Mouse (Mus musculus) hindbrain, postnatal 0 days (tissue): ENCODE measurements at regions not wholly inside any gene's neighbourhood (a gene's known extent, or its start where the extent isn't known, plus 50 kb on each side); places are given as distances from the start of the nearest gene placed in this dataset.
"Not testable (repeated sequence)": the region's sequence is repeated elsewhere in the genome, so short reads cannot be mapped to it uniquely, and the experiment has no call there.

Experiments used
- ATAC-seq: fragments of 200-750 bp; cut with Nextera tagmentation; 2 replicates; pipeline ENCODE4 v1.8.0; 2017; ENCODE audit warnings: mild to moderate bottlenecking, moderate TSS enrichment, moderate library complexity
- DNase-seq: peaks from one replicate; pipeline ENCODE4 v3.0.0-alpha.2; 2015; ENCODE audit warnings: low spot score
- H3K27ac ChIP-seq: fragments of 300-500 bp; sonication (generic); 2 replicates; pipeline ENCODE4 v1.5.1; 2014; ENCODE audit warnings: mild to moderate bottlenecking
- H3K27me3 ChIP-seq: fragments of 300-500 bp; sonication (generic); 2 replicates; pipeline ENCODE4 v1.6.1; 2014; ENCODE audit warnings: low read length, mixed read lengths; ENCODE audit not compliant: insufficient read depth
- H3K36me3 ChIP-seq: fragments of 300-500 bp; sonication (generic); 2 replicates; pipeline ENCODE4 v1.6.1; 2014; ENCODE audit warnings: low read length, mixed read lengths; ENCODE audit not compliant: insufficient read depth
- H3K4me1 ChIP-seq: fragments of 300-500 bp; sonication (generic); 2 replicates; pipeline ENCODE4 v1.6.1; 2014; ENCODE audit warnings: antibody characterized with exemption, low read length, mixed read lengths; ENCODE audit not compliant: insufficient read depth
- H3K4me2 ChIP-seq: fragments of 300-500 bp; sonication (generic); 2 replicates; pipeline ENCODE4 v1.6.1; 2014; ENCODE audit warnings: low read depth, mild to moderate bottlenecking, low read length, moderate library complexity, mixed read lengths
- H3K4me3 ChIP-seq: fragments of 300-500 bp; sonication (generic); 2 replicates; pipeline ENCODE4 v1.5.1; 2014; ENCODE audit warnings: low read length
- H3K9ac ChIP-seq: fragments of 300-500 bp; sonication (generic); replicated peaks from 2 replicates; pipeline ENCODE4 v1.6.1; 2014; ENCODE audit warnings: mild to moderate bottlenecking, low read length, moderate library complexity, mixed read lengths
- H3K9me3 ChIP-seq: fragments of 300-500 bp; sonication (generic); 2 replicates; pipeline ENCODE4 v1.6.1; 2016; ENCODE audit warnings: low read length, mixed read lengths
- CTCF ChIP-seq: IDR thresholded peaks from 2 replicates; pipeline ENCODE4 v1.5.1; 2016; ENCODE audit warnings: antibody characterized with exemption, control low read depth, low read depth
- WGBS: fragments of 180-500 bp; shearing (Covaris S2); extraction: QIAGEN DNeasy Blood & Tissue Kit; methylation state at CpG from one replicate; pipeline ENCODE4 v1.1.7; 2014; 5-methylcytosine and 5-hydroxymethylcytosine counted together

GRCm38 (mm10) chr7:137977527-137977926 is 420.0 kb downstream of the Tcerg1l start:
- Histone ChIP-seq H3K27me3 (no peaks in the 10 kb centered on the region), H3K27ac (no peak overlapping the region), H3K4me2 (no peak overlapping the region), H3K4me1 (no peaks in the 10 kb centered on the region), H3K9ac (no peak overlapping the region), H3K36me3 (no peaks in the 10 kb centered on the region), H3K9me3 (no peaks in the 10 kb centered on the region), H3K4me3 (no peak overlapping the region)
- DNase-seq (no peak), ATAC-seq (no peak)
- no peak for TF ChIP-seq CTCF
- WGBS = 83% methylated on average over 1 of the region's 1 CpGs

GRCm38 (mm10) chr7:137979361-137979760 is 418.2 kb downstream of the Tcerg1l start:
- H3K9ac ChIP-seq = no peak overlapping the region
- H3K27me3 ChIP-seq = no peaks in the 10 kb centered on the region
- H3K4me1 ChIP-seq = no peaks in the 10 kb centered on the region
- DNase-seq = no peak
- no peak for ATAC-seq
- H3K4me2 ChIP-seq = no peak overlapping the region
- H3K27ac ChIP-seq = no peak overlapping the region
- no peaks in the 10 kb centered on the region for H3K36me3 ChIP-seq
- H3K9me3 ChIP-seq = no peaks in the 10 kb centered on the region
- 95% methylated on average over 4 of the region's 4 CpGs for WGBS
- H3K4me3 ChIP-seq = no peak overlapping the region
- no peak for TF ChIP-seq CTCF

GRCm38 (mm10) chr7:138005806-138006205 is 391.7 kb downstream of the Tcerg1l start:
- Histone ChIP-seq H3K9me3 (no peaks in the 10 kb centered on the region), H3K4me3 (no peak overlapping the region), H3K4me2 (no peak overlapping the region), H3K36me3 (no peaks in the 10 kb centered on the region), H3K4me1 (peaks cover 6% of the 10 kb centered on the region; the same call in 1 of the 2 replicates), H3K27me3 (no peaks in the 10 kb centered on the region), H3K9ac (no peak overlapping the region), H3K27ac (no peak overlapping the region)
- no peak for ATAC-seq
- no peak for DNase-seq
- TF ChIP-seq CTCF = no peak
- 38% methylated on average over 3 of the region's 3 CpGs for WGBS

- no peak overlapping the region for H3K4me3 ChIP-seq
- H3K4me1 ChIP-seq = peaks cover 6% of the 10 kb centered on the region; the same call in 1 of the 2 replicates
- no peak overlapping the region for H3K9ac ChIP-seq
- TF ChIP-seq CTCF = no peak
- H3K27me3 ChIP-seq = no peaks in the 10 kb centered on the region
- WGBS = 30% methylated on average over 3 of the region's 3 CpGs
- H3K27ac ChIP-seq = no peak overlapping the region
- no peaks in the 10 kb centered on the region for H3K36me3 ChIP-seq
- no peaks in the 10 kb centered on the region for H3K9me3 ChIP-seq
- ATAC-seq (no peak), DNase-seq (peak; percentile 50)
- no peak overlapping the region for H3K4me2 ChIP-seq
Observed at GRCm38 (mm10) chr7:138006971-138007370, 390.6 kb downstream of the Tcerg1l start.

GRCm38 (mm10) chr7:138008601-138009000 is 388.9 kb downstream of the Tcerg1l start:
- TF ChIP-seq CTCF = no peak
- Histone ChIP-seq H3K4me3 (no peak overlapping the region), H3K4me2 (no peak overlapping the region), H3K9ac (no peak overlapping the region), H3K36me3 (no peaks in the 10 kb centered on the region), H3K4me1 (peaks cover 6% of the 10 kb centered on the region; the same call in 1 of the 2 replicates), H3K27me3 (no peaks in the 10 kb centered on the region), H3K9me3 (no peaks in the 10 kb centered on the region), H3K27ac (no peak overlapping the region)
- WGBS = 23% methylated on average over 3 of the region's 3 CpGs
- ATAC-seq (no peak), DNase-seq (no peak)

- H3K27ac ChIP-seq, ATAC-seq: not testable (repeated sequence)
- WGBS = 90% methylated on average over 1 of the region's 1 CpGs
Observed at GRCm38 (mm10) chr7:138024021-138024420, 373.5 kb downstream of the Tcerg1l start.

GRCm38 (mm10) chr7:138051696-138052095 is 345.8 kb downstream of the Tcerg1l start:
- H3K4me1 ChIP-seq = no peaks in the 10 kb centered on the region
- no peak overlapping the region for H3K4me2 ChIP-seq
- no peaks in the 10 kb centered on the region for H3K36me3 ChIP-seq
- no peak overlapping the region for H3K9ac ChIP-seq
- DNase-seq (no peak), ATAC-seq (no peak)
- H3K27ac ChIP-seq = no peak overlapping the region
- TF ChIP-seq CTCF = no peak
- H3K4me3 ChIP-seq = no peak overlapping the region
- no peaks in the 10 kb centered on the region for H3K9me3 ChIP-seq
- no peaks in the 10 kb centered on the region for H3K27me3 ChIP-seq
- WGBS = 56% methylated on average over 2 of the region's 2 CpGs

More at GRCm38 (mm10) chr7:138024021-138024420, 373.5 kb downstream of the Tcerg1l start:
- not testable (repeated sequence) for DNase-seq, H3K9ac ChIP-seq, H3K27me3 ChIP-seq, H3K36me3 ChIP-seq, H3K4me2 ChIP-seq, H3K4me1 ChIP-seq, H3K9me3 ChIP-seq, H3K4me3 ChIP-seq
